In the genomic region with DNA sequence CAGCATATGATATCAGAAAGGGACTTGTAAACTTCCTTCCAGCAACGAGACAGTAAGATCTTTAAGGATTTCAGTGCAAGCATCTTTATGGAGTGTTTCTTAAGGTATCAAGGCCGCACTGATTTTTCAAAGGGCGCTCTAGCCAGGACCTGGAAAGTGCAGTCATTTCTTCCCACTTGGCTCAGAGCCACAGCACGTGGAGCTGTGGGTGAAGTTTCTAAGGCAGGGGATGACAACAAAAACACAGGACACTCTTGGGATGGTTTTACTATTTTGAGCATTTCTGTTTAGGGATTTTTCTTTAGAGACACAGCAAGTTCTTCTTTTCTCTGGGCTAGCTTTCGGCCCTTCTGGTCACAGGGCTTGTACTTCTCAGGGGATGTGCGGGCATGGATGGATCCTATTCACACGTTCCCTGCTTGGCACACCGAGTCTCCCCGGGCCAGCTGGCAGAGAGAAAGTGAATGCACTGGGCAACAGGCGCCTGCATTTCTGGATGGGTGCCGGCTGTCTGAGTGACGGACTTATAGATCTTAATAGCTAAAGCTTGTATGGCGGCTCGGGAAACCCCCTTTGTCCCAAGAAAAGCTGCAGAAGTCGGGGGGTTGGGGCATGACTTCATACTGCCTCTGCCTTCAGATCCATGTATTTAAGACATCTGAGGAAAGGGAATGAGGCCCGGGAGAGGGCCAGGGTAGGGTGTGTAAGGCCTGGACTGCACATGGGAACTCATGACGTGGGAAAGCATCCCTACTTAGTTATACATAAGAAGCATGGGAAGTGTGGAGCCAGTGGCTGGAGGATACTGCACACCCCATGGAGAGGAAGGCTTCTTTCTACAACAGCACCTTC, we compare ENCODE assay signal across 7 mouse cellular contexts.
DNase-seq lines count a peak whose midpoint lies in the region; ATAC-seq lines count a peak whose summit lies in the region.

No protein-coding gene starts in this region.

- WGBS in hindbrain, embryonic 15.5 days, result 43% methylated on average over 17 of the region's 17 CpGs

- intact Hi-C loops in left cerebral cortex, postnatal 10 days (cut with DNase I), result loop anchor here (2.0 to 10.0 kb wide), 3 partner anchors 215 to 1239 kb away; no protein-coding TSS in a partner anchor

- no peaks in the 10 kb centered on the region for H3K36me3 ChIP-seq in hindbrain, embryonic 15.5 days

- H3K4me1 ChIP-seq in hindbrain, embryonic 15.5 days (replicated peaks), result peaks cover 63% of the 10 kb centered on the region

- H3K4me2 ChIP-seq in hindbrain, embryonic 15.5 days, result 0 out of 2 replicates have a peak overlapping the region, but pooled peaks have one; percentile 6

- peak; percentile 57 for ATAC-seq in cerebellum, adult (ENCODE audit: insufficient number of reproducible peaks, low FRiP score, low TSS enrichment)
- ATAC-seq in hindbrain, embryonic 15.5 days (ENCODE audit: low FRiP score, low read depth), result peak; percentile 60

- no peak overlapping the region for H3K9ac ChIP-seq in hindbrain, embryonic 15.5 days

- no peaks in the 10 kb centered on the region for H3K9me3 ChIP-seq in hindbrain, embryonic 15.5 days

- DNase-seq in left cerebral cortex, postnatal 10 days (ENCODE audit: extremely low spot score in 1 of 2, low spot score in 2 of 2), result peak; percentile 43 to 59
- no peak for DNase-seq in left cerebral cortex, adult 11 months (ENCODE audit: low spot score)
- DNase-seq in cerebellum, postnatal 36 days, result peak; percentile 77 to 78
- DNase-seq in urinary bladder, adult 2 months (ENCODE audit: low spot score), result no peak
- no peak for DNase-seq in frontal cortex, postnatal 14 days (ENCODE audit: low spot score in 2 of 2)

- peak overlapping the region; percentile 42; the same call in 1 of the 2 replicates for H3K27ac ChIP-seq in hindbrain, embryonic 15.5 days (replicated peaks)

- no peaks in the 10 kb centered on the region for H3K27me3 ChIP-seq in hindbrain, embryonic 15.5 days

- H3K4me3 ChIP-seq in hindbrain, embryonic 15.5 days, result no peak overlapping the region

Comparison
In these comparisons a context has a peak if more than half of its experiments do, and no peak if none do; other contexts are left out.
1. DNase-seq: peak in left cerebral cortex, postnatal 10 days (2 of 2) and cerebellum, postnatal 36 days (2 of 2); none in left cerebral cortex, adult 11 months (single experiment), urinary bladder, adult 2 months (single experiment) and frontal cortex, postnatal 14 days (0 of 2).